Mouse (Mus musculus) cerebellum, adult 9-11 months (tissue): ENCODE data around the gene Zfp385a.
A peak's percentile ranks its signal among the peaks of the same experiment; 100 is the strongest.

Source experiments
- DNase-seq: peaks from one replicate; pipeline ENCODE4 v3.0.0; 2022

Gene Zfp385a

GRCm38 (mm10) chr15:103362950-103363349 is 23.1 kb upstream of the Zfp385a start:
- DNase-seq: no peak

- no peak for DNase-seq
Measured at GRCm38 (mm10) chr15:103362333-103362732, 22.4 kb upstream of the Zfp385a start.

DNA sequence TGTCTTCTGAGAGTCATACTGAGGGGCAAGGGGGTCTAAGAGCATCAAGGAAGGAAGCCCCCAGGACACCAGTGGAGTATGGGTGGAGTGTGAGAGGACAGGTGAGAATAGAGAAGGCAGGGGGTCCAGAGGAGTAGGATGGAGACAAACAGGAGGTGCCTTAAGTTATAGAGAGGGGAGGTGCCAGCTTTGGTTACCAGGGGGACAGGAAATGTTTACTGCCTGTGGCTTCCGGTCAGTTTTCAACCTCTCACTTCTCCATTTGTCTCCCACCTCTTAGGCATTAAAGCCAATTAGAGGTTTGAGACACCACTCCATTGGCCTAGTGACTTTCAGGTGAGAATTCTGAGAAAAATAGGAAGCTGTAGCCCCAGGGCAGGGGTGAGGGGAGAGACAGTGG is 21.4 kb upstream of the Zfp385a start:
- no peak for DNase-seq

DNA sequence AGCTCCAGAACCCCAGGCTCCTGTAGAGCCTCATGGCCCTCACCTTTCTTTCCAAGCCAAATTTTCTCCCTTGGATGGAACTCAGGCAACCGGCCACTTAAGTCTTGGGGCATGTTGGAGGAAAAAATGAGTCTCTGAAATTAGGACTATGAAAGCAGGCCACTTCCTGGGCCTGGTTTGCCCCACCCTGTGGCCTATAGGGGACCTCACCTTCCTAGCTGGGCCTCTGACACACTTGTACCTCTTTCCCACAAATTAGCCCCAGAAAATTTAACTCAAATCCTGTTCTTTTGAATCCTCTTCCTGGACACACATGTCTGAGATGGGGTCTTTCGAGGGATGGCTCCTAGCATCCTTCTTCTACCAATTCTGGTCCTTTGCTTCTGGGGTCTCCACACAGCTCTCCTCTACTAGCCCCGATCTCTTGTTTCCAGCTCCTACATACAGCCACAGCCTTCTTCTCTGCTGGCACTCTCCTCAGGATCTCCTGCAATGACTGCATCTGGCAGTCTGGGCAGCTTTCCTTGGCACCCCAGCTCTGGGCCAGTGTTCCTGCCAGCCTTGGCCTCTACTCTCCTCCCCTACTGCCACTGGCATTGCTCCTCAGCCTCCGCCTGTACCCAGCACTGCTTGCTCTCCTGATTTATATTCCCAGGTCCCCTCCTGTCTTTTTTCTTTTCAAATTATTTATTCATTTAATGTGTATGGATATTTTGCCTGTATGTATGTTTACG is 20.1 kb upstream of the Zfp385a start:
- peak; percentile 93 for DNase-seq

DNA sequence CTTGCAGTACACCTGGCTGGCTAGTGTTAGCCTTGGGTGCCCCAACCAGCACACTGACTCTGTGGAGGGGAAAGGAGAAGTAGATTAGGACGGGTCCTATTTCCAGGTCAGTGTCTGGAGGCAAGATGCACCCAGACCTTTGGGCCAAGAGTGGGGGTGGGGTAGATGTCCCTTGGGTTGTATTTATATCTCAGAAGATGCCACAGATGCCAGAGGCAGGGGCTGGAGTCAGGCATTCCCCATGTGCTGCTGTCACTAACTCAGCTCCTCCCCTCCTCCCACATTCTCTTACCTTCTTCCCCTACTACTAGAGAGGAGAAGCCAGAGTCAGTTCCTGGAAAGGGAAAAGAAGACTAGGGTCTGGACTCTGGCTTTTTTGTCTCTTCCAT is 19.2 kb upstream of the Zfp385a start:
- no peak for DNase-seq

DNA sequence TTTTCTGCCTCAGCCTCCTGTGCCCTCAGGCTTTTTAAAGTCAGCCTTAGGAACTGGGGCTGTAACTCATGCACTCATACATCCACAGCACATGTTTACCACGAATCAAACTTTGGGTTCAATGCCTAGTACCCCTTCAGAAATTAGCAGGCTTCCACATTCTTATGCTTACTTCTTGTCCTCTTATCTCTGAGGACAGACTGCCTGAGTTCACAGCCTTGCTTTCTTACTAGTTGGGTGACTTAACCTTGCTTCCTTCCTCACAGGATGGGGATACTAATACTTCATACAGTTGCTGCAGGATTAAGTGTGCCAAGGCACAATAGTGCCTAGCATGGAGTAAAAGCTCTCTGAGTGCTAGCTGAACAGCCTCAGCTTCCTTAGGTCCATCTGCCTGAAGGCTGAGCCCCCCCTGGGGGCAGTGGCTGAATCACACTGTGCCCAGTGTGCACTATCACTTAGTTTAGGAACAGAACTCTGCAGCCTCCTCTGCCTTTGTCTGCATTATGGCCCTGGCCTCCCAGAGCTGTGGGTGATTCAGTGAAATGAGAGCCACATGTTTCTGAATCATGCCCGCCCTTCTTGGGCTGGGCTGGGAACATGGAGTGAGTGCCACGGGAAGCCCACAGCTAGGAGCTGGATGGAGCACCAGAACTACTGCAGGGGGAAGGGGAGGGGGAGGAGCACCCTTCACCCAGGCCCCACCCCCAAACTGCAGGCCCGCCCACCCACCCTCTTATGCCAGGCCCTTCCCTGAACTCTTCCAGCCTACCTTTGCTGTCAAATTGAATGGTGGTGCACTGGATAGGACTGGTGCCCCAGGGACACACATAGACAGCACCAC is 18.6 kb upstream of the Zfp385a start:
- DNase-seq: no peak

GRCm38 (mm10) chr15:103357817-103358216 is 17.9 kb upstream of the Zfp385a start:
- DNase-seq: no peak

GRCm38 (mm10) chr15:103356130-103356529 is 16.2 kb upstream of the Zfp385a start:
- DNase-seq: no peak

DNA sequence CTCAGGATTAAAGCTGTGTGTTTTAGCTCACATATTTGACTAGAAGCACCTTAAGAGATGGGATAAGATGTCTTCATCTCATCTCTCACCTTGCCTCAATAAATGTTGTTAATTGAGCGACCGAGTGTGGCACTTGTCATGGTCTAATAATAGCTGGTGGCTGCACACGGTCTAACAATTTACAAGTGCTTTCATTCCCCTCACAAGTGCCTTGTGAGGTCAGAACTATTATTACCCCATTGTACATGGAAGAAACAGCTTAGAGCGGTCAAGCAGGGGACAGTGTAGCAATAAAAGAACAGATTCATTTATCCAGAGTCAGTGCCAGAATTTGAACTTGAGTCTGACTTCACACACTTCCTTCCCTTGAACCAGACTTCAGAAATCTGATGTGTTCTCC is 15.5 kb upstream of the Zfp385a start:
- no peak for DNase-seq

DNA sequence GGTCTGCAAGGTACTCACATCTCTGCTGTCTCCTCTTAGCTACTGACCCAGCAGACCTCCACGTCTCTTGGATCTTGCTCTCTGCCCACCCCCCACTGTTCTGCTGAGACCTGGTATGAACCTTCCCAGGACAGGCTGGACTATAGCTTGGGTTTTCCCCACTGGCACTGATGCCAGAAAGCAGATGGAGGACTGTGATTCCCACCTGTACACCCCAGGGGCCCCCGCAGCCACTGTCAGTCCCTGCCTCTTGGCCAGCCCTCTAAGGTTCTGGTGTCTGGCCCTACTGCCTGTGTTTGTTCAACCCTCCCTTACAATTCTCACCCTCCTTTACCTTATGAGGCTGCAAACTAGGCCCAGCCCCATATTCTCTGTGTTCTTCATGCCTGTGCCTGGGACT is 14.8 kb upstream of the Zfp385a start:
- peak; percentile 90 for DNase-seq

GRCm38 (mm10) chr15:103353511-103354256 is 13.8 kb upstream of the Zfp385a start:
- DNase-seq: no peak

GRCm38 (mm10) chr15:103352856-103353255 is 13.0 kb upstream of the Zfp385a start:
- DNase-seq: no peak

- no peak for DNase-seq
Measured at GRCm38 (mm10) chr15:103347275-103347684, 7.4 kb upstream of the Zfp385a start.

GRCm38 (mm10) chr15:103345789-103346188 is 5.9 kb upstream of the Zfp385a start:
- no peak for DNase-seq

DNA sequence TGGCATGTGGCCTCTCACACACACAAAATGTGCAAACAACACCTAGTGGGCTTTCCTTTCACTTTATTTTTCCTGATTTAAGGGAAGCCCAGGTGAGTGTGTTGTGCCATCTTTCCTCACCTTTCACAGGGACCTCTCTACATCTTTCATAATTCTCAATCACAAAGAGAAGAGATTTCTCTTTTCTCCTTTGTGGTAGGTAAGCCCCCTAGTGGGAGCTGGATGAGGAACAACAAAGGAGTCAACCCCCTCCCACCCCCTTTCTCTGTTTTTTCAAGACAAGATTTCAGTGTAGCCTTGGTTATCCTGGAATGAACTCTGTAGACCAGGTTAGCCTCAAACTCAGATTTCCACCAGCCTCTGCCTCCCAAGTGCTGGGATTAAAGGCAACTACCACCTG is 3.7 kb upstream of the Zfp385a start:
- no peak for DNase-seq

DNA sequence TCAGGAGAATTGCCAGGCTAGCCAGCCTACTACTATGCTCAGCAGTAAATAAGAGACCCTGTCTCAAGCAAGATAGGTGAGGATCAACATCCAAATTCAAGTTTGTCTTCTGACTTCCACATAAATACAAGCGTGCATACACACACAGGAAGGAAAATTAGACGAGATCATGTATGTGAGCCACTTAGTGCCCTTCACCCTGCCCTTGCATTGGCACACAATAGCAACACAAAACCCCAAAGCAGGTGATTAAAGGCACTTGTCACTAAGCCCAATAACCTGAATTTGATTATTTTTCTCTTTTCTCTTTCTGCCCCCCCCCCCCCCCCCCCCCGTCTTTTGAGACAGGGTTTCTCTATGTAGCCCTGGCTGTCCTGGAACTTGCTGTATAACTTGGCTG is 3.1 kb upstream of the Zfp385a start:
- no peak for DNase-seq

DNA sequence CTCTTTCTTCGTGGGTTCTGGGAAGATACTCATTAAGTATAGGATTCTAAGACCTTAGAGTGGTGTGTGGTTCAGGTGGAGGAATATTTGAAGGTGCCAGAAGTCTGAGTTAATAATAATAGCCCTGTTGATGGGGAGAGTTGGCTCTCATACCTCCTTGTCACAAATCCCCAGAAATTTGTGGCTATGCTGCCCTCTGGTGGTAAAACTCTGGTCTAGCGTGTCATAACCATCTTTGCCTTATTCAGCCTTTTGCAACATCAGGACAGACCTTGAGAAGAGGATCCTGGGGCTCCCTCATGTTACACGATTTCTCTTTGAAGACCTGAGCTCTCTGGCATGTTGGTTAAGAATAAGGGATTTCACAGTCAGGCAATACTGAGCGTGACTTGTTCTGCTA is 2.5 kb upstream of the Zfp385a start:
- DNase-seq: peak; percentile 67

DNA sequence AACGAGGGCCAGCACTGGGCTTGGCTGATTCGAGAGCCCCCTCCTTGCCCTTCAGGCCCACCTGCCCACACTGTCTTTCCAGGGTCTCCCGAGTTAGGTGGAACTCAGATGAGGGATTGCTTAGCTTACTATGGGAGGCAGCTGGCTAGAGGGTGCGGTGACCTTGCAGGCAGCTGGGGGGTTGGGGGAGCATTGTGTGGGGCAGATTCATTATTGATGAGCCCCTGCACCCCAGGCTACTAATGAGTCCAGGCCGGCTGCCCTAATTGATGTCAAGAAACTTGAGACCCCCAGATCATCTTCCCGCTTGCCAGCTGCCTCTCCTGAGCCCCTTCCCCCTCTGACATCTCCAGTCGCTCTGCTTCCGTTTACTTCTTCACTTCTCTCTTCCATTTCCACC is 1.7 kb upstream of the Zfp385a start:
- DNase-seq: no peak

DNA sequence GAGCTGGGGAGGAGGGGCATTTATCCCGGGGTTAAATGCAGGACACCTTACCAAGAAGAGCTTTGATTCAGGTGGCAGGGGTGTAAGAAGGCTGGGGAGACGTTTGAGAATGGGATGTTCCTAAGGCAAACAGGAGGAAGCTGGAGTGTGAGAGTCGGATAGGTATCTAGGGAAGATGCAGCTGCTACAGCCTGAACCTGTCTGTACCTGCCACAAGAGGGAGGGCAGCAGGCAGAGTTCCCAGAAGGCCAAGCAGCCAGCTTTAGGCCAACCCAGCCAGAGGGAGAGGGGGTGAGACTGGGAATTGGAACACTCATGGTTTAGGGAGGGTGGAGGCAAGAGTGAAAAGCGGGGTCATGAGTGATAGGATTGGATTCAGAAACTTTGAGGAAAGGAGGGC is 893 bp upstream of the Zfp385a start:
- no peak for DNase-seq

DNA sequence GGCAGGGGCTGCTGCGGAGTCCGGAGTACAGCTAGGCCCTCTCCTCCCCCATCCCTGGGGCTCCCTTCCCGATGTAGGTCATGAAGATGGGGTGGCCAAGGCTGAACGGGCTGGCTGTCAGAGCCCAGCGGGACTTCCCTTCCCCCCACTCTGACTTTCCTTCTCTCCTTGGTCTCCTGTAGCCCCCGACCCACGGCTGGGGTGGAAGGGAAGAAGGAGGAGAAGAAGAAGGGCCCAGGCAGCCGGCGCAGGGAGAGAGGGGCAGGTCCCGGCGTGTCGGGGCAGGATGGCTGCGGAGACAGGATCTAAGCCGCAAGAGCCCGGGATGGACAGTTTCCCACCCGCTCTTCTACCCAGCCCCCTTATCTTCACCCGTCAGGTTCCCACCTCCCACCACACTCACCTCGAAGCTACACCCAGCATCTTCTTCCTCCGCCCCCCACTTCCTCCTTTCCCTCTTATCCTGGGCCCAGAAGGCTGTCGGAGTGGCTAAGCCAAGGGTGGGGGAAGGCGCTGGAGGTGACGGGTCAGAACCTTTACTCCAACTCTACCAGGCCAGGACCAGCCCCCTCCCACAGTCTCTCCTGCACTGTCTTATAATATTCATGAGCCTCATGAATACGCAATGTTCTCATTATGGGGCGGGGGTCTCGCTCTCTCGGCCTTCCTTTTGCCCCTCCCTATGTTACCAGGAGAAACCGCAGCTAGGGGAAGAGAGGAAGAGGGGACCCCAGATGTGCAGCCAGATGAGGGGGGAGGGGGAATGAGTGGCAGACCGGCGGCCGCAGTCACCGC is 530 bp downstream of the Zfp385a start:
- DNase-seq: no peak

- DNase-seq: no peak
Measured at GRCm38 (mm10) chr15:103338829-103339165, 1.1 kb downstream of the Zfp385a start.

DNA sequence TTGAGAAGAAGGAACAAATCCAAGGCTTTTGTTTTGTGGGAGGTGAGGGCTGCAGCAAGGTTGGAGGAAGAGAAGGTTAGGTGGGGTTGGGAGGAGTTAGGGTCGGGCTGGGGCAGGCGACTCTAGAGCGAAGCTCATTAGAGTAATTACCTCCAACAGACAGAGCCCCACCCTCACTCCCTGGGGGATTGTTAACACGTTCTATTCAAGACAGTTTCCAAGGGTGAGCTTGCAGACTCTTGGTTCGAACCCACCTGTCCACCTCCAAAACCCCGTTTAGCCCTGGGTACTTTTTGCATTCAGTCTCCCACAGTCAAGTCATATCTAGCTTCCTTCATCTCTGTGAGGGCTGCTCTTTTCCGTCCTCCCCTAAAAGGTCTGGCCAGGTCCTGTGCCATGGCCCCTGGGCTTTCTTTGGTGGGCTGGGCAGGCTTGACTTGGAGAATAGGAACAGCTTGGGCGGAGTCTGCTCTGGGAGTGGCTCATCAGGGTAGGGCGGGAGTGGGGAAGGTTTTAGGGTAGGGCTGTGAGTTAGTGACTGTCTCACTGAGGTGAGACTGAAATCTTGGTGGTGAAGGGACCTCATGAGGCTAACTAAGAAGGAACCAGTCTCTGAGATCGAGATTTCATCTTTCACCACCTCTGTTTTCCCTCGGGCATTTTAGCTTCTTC is 2.8 kb downstream of the Zfp385a start:
- DNase-seq: no peak
